Mouse (Mus musculus): ENCODE data around the gene Nacc1. TPM values are rescaled to one million over a fixed set of nuclear protein-coding genes. Genes with fewer than 3 reads are reported as not detected.

The Nacc1 gene
- total RNA-seq, 2 experiments from 2014 or later = 59.2 to 92.9 TPM

DNA sequence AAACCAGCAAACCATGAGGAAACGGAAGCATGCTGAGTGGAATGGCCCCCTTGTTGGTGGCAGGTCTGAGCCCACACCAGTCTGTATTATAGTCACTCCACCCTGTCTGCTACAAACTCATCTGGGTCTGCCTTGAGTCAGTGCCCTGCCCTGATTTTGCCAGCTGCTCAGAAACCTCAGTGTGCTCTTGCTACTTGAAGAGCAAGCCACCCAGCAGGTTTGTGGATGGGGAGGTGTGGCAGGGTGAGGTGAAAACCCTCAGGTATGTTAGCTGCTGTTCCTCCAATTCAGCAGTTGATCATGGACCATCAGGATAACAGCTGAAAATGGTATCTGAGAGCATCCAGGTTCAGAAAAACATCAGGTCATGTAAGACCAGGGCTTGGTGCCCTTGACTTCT, 19.6 kb downstream of the Nacc1 start:
- ATAC-seq (replicated peaks; ENCODE audit: poor library complexity, severe bottlenecking) = no peak

DNA sequence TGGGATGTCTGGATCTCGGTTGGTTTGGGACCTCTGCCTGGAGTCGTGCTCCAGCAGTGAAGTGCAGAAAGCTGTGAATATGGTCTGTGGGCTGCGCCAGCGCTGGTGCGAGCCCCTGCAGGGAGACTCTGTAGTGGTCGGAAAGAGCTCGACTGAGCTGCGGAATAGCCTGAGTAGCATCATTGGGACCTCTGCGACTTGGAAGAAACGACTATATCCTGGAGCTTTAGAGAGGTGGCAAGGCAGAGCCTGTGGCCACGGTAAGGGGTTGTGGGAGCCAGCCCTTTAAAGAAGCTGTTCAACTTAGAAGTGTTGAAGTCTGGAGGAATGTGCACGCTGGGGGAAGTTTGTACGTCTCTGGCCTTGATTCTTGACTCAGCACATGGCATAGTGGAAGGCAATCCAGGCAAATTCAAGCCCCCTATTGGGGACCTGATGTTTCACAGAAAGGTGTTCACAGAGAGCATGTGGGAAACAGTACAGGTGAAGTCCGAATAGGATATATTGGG, 22.2 kb downstream of the Nacc1 start:
- no peak for ATAC-seq (replicated peaks; ENCODE audit: poor library complexity, severe bottlenecking)

DNA sequence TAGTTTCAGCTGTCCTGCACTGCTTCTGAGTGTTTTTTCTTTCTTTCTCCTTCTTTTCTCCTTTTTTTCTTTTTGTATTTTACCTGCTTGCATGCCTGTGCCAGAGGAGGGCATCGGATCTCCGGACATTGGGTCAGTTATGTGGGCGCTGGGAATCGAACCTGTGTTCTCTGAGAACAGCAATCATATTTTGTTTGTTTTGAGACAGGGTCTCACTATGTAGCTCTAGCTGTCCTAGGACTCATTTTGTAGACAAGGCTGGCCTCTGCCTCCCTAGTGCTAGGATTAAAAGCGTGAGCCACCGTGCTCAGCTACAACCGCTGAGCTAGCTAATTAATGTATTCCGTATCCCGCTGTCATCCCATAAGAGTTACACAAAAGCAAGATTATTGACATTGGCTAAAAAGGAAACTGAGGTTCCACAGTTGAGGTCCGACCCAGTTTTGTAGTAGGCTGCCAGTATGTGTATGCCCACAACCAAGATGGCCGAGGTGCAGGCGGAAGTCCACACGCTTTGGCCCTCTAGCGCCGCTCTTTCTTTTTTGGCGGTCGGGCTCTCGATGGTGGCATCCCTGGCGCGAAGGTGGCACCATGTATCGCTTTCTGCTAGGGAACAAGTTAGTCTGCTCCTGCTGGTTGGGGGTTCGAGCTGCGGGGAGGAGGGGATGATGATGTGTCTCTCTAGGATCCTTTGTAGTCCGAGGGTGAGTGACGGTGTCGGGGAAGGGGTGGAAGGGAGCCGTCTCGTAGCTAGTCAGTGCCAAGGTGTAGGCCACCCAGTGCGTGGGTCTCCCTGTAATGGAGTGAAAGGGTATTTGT, 22.9 kb downstream of the Nacc1 start:
- peak; percentile 11 for ATAC-seq (replicated peaks; ENCODE audit: poor library complexity, severe bottlenecking)

DNA sequence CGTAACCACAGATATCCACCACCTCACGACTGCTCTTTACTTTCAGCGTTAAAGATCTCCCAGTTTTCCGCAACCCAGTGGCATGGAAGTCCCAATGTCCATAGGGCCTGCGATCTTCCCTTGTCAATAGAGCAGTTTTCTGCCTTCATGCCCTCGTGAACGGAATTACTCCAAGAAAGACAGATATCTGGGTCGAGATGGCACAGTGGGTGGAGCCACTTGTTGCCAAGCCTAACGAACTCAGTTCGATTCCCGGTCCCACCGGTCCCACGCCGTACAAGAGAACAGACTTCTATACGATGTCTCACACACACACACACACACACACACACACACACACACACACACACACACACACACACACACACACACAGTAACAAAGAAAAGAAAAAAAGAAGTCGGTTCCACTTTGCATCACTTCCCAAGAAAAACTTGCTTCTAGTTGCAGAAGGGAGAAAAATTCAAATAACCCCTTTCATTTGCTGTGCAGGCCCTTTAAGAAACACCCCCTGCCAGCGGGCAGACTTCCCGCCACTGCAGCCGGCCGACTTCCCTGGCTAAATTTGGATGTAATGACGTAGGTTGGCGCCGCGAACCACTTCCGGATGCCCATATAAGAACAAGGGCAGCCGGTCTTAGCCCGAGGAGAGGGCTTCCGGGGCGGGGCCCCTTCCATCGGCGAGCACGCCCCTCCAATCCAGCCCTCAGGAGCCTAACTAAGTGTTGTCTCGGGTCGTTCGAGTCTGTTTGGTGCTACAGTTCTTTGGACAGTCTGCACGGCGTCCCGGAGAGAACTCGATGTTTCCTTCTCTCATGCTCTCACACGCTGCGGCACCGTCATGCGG, 24.0 kb downstream of the Nacc1 start:
- peak; percentile 41 for ATAC-seq (replicated peaks; ENCODE audit: poor library complexity, severe bottlenecking)

DNA sequence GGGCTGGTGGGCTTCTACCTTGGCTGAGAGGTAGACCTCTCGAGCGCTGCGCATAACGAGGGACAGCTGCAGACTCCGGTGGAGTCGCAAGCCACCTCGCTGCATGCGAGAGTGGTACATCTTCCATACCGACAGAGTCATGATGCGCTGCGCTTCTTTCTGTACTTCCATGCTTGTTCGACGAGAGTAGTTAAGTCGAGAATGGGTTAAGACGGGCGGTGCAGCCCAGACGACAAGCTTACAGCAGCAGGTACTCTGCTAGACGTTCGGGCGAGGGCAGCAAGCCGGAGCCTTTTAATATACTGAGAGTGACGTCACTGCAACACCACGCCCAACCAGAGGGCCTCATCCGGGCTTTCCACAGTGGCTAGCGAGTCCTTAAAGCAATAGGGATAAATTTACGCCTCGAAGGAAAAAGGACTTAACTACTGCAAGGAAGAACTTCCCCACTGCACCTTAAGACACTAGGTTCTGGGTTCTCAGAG, 25.0 kb downstream of the Nacc1 start, which contains the start of gene Ier2:
Ier2 (minus strand) TSS at position 272 of the 485 bp plus-strand sequence.
- ATAC-seq (replicated peaks; ENCODE audit: poor library complexity, severe bottlenecking) = peak; percentile 36

DNA sequence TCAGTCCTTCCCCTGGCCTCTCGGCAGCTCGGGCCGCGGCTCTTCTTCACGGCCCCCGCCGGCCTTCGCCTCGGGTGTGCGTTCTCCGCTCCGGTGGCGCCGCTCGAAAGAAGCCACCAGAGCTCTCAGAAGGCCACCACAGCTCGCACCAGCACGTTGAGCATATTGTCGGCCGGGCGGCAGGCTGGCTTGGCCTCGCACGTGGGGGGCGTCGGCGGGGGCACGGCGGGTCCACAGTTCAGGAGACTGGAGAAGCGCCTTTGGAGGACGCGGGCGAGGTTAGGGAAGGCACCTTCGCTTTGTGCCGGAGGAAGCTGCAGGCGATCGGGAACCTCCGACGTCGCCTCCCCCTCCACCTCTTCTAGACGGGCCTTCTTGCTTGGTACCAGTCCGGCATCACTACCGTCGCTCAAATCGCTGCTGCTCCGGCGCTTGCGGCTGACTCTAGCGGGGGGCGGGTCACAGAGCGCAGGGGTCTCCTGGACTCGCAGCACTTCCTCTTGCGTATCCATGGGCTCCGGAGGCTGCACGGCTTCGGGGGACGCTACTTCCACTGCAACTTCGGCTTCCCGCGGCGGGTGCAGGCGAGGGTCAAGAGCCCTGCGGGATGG, 25.6 kb downstream of the Nacc1 start:
- peak; percentile 33 for ATAC-seq (replicated peaks; ENCODE audit: poor library complexity, severe bottlenecking)

DNA sequence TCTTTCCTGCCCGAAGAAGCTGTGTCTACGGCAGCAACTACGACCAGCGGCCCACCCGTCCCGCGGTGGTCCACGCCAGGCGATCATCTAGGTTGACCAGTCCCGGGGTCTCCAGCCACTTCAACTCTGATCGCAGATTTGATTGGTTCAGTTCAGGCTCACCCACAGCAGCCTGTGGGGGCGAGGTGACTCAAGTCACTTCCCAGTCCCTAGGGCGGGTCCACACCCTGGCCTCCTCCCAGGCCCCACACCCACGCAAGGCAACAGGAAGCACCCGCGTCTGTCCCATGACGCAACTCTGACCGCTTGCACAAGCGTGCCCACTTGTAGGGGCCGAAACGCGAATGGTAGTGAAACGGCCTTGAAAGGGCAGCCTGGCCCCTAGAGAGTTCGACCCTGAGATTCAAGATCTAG, 26.2 kb downstream of the Nacc1 start:
- ATAC-seq (replicated peaks; ENCODE audit: poor library complexity, severe bottlenecking) = peak; percentile 34

DNA sequence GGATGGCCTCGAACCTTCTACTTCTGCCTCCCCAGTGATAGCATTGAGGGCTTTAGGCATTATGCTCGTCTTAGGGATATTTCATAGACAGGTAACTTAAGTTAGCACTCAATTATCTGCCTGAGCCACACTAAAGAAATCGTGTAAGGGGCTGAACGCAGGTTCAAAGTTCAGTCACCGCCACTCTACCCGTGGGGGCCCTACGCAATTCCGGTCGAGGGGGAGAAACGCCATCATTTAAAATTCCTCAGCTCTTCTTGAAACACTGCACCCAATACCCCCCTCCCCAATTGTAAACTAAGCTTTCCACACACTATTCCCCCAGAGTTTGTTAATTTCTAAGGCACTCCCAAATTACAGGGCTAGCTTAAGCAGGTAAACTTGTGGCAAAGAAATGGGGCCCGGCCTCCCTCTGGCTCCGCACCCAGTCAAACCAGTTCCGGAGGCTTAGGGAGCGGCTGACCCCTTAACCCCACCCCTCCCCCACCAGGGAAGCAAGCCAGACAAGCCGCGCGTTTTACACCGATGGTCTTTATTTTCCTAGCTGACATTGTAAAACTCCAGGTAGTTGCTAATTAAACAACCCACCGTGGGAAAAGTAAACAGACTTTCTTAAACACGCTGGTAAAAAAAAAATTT, 26.7 kb downstream of the Nacc1 start:
- no peak for ATAC-seq (replicated peaks; ENCODE audit: poor library complexity, severe bottlenecking)

DNA sequence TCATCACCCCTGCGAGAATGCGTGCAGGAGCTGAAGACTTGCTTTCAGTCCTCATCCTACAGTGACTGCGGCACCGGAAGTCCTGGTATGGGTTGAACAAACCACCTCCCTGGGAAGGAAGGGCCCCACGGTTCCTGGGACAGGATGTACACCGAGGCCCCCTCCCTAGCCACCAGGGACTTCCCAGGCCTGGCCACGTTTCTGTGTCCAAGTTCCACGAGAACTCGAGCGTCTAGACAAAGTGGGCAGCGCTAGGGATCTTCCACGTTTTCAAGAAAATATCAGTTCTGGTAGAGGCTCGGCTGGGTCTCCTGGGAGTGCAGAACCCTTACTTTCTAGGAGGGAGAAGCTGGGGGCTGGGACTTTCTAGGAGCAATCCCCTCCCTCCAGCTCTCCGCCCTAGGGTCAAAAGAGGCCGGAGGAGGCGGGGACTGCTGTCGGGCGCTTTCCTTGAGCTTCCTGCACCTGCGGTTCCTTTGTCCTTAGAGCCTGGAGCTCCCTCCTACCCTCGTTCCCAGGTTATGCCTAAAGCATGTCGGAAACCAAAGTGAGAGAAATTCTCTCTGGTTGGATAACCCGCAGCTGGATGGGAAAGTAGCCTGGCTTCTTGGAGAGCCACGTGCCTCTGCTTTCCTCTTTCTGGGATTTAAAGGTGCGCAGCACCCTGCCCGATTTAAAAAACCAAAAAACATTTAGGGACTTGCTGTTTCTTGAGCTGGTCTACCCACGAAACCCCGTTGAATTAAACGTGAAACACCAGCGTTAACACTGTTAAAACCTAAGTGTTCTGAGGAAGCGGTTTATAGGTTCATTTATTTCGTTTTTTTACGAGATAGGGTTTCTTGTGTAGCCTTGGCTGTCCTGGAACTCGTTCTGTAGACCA, 27.5 kb downstream of the Nacc1 start:
- ATAC-seq (replicated peaks; ENCODE audit: poor library complexity, severe bottlenecking) = peak; percentile 7

DNA sequence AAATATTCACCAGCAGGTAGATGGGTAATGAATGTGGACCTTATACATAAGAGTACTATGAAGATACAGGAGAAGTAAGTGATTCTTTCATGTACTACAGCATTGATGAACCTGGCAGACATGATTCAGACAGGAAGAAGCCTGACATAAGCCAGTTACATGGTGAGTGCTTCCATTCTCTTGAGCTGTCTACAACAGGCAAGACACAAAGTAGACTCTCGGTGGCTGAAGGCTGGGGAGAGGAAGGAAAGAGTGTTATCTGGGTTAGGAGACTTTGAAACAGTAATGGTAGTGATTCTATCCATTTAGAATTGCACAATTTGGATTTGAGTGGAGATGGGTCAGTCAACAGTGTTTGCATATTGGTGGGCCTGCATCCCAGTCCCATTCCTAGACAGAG, 28.7 kb downstream of the Nacc1 start:
- ATAC-seq (replicated peaks; ENCODE audit: poor library complexity, severe bottlenecking) = no peak

DNA sequence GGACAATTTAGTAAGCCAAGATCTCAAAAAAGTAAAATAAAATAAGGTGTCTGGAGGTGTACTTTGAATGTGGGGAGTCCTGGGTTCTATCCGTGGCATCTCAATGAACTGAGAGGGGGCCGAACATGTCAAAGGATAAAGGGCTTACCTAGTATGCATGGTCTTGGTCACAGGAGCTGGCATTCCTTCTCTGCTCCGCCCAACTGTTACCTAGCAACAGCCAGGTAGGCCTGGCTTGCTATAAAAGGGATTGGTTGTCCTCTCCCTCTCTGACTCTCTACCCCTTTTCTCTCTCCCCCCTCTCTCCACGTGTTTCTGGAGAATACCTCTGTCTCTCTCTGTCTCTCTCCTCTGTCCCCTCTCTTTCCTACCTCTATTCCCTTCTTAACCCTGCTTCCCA, 30.0 kb downstream of the Nacc1 start:
- ATAC-seq (replicated peaks; ENCODE audit: poor library complexity, severe bottlenecking) = no peak

DNA sequence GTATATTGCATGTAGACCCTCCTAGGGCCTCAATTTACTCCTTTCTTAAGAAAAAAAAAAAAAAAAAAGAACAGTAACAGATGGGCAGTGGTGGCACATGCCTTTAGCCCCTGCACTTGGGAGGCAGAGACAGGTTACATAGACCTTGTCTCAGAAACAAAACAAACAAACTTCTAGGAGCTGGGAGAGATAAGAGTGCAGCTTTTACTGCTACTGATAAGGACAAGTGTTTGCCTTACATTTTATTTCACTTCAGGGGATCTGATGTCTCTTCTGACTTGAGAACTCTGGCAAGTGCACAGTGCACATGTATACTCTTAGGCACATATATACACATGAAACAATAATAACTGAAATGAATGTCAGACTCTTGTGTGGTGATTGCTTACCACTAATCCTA, 30.5 kb downstream of the Nacc1 start:
- ATAC-seq (replicated peaks; ENCODE audit: poor library complexity, severe bottlenecking) = no peak

DNA sequence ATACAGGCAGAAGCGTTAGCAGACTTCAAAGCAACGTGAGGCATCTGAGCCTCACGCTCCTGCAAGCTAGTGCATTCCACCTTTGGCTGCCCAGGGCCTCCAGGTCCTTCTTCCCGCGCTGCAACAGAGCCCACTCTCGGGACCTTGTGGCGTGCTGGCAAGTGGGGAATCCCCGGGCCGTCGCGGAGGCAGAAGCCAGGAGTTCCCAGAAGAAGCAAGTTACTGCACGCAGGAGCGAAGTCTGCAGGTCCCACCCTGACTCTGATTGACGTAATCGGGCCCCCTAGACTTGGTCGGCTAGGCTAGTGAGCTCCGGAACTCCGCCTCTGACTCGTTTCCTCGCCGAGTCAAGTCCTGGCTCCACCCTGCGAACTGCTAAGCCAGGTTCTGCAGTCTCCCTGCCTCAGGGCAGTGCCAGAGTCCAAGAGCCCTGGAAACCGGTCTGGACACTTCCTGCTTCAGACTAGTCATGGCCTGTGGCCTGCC, 31.0 kb downstream of the Nacc1 start:
- ATAC-seq (replicated peaks; ENCODE audit: poor library complexity, severe bottlenecking) = peak; percentile 62

DNA sequence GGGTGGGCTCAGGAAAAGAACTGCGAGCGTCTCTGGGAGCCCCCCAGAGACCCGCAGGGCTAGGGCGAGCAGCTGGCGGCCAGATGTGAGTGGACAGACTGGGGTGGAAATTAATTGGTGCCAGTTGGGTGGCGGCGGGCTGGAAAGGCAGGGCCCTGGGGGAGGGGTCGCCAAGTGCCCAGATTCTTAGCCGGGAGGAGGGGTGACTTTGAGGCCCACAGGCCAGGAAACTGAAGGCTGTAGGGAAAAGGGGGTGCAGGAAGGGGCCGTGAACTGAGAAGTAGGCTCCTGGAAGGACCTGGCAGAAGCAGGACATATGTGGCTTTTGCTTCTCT, 31.5 kb downstream of the Nacc1 start:
- no peak for ATAC-seq (replicated peaks; ENCODE audit: poor library complexity, severe bottlenecking)

DNA sequence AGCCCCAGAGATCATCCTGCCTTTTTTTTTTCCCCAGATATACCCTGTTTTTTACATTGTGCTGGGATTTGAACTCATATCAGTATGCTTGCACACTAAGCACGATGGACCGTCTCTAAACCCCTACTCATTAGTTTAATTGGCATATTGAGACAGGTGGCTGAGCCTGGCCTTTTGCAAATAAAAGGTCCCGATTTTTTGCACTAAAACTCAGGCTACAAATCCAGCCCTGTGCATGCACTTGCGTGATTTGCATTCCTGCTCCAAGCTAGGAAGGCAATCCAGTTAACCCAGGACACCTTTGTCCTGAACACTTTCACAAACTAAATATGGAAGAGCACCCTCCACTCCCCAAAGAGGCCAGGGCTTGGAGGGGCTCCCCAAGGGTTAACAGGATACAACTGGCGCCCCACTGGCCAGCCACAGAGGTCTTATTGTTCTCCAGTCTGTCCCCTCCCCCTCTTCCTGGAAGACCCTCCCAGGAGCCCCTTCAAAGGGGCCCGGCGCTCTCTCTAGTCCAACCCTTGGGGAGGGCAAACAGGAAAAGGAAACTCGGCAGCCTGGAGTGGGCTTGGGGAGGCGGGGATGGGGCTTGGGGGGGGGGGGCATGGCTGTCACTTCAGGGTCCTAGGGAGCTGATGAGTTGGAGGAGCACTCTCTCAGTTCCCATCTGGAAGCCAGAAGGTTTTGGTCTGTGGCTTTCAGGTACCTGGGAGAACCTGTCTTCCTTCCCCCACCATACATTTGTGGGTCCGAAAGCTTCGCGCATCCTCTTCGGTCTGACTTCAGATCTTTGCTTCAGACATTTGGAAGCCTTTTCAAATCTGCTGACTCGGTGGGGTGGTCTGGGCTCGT, 32.1 kb downstream of the Nacc1 start:
- no peak for ATAC-seq (replicated peaks; ENCODE audit: poor library complexity, severe bottlenecking)

DNA sequence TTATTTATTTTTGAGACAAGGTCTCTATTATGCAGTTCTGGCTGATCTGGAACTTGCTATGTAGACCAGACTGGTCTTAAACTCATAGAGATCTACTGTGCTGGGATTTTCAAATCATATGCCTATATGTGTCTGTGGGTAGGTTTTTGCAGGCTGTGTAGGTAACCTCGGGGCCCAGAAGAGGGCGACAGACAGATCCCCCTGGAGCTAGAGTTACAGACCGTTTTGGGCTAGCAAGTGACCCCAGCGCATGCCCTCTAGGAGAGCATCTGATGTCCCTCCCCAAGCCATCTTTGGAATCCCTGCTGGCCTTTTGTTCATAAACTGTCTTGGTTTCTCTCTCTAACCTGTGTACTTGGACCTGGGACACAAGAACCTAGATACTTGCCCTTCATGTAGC, 33.1 kb downstream of the Nacc1 start:
- ATAC-seq (replicated peaks; ENCODE audit: poor library complexity, severe bottlenecking) = 0 out of 2 replicates have a peak, but pooled peaks have one; percentile 21

DNA sequence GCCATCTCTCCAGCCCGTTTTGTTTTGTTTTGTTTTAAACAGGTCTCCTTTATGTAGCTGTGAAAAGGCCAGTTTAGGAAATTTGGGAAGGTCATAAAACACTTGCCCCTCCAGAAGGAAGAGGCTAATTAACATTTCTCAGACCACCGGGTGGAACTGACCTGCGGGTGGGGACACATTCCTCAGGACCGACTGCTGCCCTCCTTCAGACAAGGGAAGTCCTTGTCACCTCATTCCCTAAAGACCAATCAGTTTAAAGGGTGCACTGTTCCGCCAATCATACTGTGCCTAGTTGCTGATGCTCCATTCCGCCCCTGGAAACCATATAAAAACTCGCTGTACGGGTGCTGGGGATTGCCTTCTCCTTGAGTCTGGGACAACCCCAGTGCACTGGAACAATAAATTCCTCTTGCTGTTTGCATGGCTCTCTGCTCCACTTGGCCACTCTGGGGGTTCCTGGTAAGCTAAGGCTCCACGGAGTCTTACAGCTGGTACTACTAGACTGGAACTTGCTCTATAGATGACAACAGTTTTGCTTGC, 34.5 kb downstream of the Nacc1 start:
- ATAC-seq (replicated peaks; ENCODE audit: poor library complexity, severe bottlenecking) = no peak

DNA sequence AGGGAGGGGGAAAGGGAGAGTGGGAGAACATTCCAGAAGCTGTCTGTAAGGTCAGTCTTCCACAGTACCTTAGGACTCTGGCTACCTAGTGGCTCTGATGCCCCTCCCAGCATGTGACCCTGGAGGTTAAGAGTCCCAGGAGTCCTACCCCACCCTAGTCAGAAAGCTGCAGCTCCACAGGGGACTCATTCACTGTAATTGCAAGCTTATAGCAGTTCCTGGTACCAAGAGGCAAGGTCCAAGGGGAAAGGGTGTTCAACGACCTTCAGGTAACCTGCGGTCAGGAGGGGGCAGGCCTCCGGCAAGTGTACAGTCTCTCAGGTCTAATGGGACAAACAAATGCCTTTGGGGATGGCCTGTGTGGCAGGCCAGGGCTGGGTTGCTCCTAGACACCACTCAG, 37.4 kb downstream of the Nacc1 start:
- no peak for ATAC-seq (replicated peaks; ENCODE audit: poor library complexity, severe bottlenecking)

Measured in granulocyte monocyte progenitor cell, adult 5-6 weeks (primary cell).